Mouse (Mus musculus) liver, embryonic 14.5 days (tissue): ENCODE results near the gene Oxsr1.

Experiments used
- CTCF ChIP-seq: IDR thresholded peaks from 2 replicates; pipeline ENCODE4 v1.5.1; 2016; ENCODE audit warnings: antibody characterized with exemption, low read depth, control low read depth
- EP300 ChIP-seq: IDR thresholded peaks from 2 replicates; pipeline ENCODE4 v1.6.1; 2016; ENCODE audit warnings: antibody characterized with exemption, low read depth

GRCm38 (mm10) chr9:119342728-119343127, 20.5 kb upstream of the Oxsr1 start:
- TF ChIP-seq CTCF = no peak
- TF ChIP-seq EP300 = no peak
